Mouse (Mus musculus): ENCODE measurements around the gene Osbp.
"Not testable (repeated sequence)": the region's sequence is repeated elsewhere in the genome, so short reads cannot be mapped to it uniquely, and the experiment has no call there.

The Osbp gene

GRCm38 (mm10) chr19:11965023-11965942, at the start of gene Osbp:
Osbp (plus strand) TSS chr19:11965941.
- in situ Hi-C loops (cut with MboI; ENCODE audit: low pct_unique_long_range_greater_than_20kb in 1 of 2, low sequenced_read_pairs in 2 of 2, unreplicated experiment in 1 of 2), result no loop called here

- in situ Hi-C loops (cut with MboI; ENCODE audit: low pct_unique_long_range_greater_than_20kb in 1 of 2, low sequenced_read_pairs in 2 of 2, unreplicated experiment in 1 of 2), result no loop called here
Observed at GRCm38 (mm10) chr19:11922068-11922467, 43.7 kb upstream of the Osbp start.

GRCm38 (mm10) chr19:11922515-11922914, 43.2 kb upstream of the Osbp start:
- in situ Hi-C loops (cut with MboI; ENCODE audit: low pct_unique_long_range_greater_than_20kb in 1 of 2, low sequenced_read_pairs in 2 of 2, unreplicated experiment in 1 of 2), result not testable (repeated sequence)

GRCm38 (mm10) chr19:11926380-11926779, 39.4 kb upstream of the Osbp start:
- in situ Hi-C loops (cut with MboI; ENCODE audit: low pct_unique_long_range_greater_than_20kb in 1 of 2, low sequenced_read_pairs in 2 of 2, unreplicated experiment in 1 of 2), result loop anchor here (25.0 kb wide), 2 partner anchors 861 to 1314 kb away; partner anchors contain the start of genes Ddb1 (in 1 of the 2), Lpxn (in 1 of the 2), Tkfc (in 1 of the 2) and Zfp91 (in 1 of the 2)

- in situ Hi-C loops (cut with MboI; ENCODE audit: low pct_unique_long_range_greater_than_20kb in 1 of 2, low sequenced_read_pairs in 2 of 2, unreplicated experiment in 1 of 2), result loop anchor here (25.0 kb wide), 2 partner anchors 859 to 1316 kb away; partner anchors contain the start of genes Ddb1 (in 1 of the 2), Lpxn (in 1 of the 2), Tkfc (in 1 of the 2) and Zfp91 (in 1 of the 2)
Observed at GRCm38 (mm10) chr19:11928025-11928748, 37.6 kb upstream of the Osbp start.

GRCm38 (mm10) chr19:11946460-11946859, 19.3 kb upstream of the Osbp start:
- in situ Hi-C loops (cut with MboI; ENCODE audit: low pct_unique_long_range_greater_than_20kb in 1 of 2, low sequenced_read_pairs in 2 of 2, unreplicated experiment in 1 of 2), result loop anchor here (25.0 kb wide), 2 partner anchors 841 to 1334 kb away; partner anchors contain the start of genes Ddb1 (in 1 of the 2), Lpxn (in 1 of the 2), Tkfc (in 1 of the 2) and Zfp91 (in 1 of the 2)

GRCm38 (mm10) chr19:11949878-11950277, 15.9 kb upstream of the Osbp start:
- in situ Hi-C loops (cut with MboI; ENCODE audit: low pct_unique_long_range_greater_than_20kb in 1 of 2, low sequenced_read_pairs in 2 of 2, unreplicated experiment in 1 of 2), result loop anchor here (25.0 kb wide), 2 partner anchors 837 to 1338 kb away; partner anchors contain the start of genes Ddb1 (in 1 of the 2), Lpxn (in 1 of the 2), Tkfc (in 1 of the 2) and Zfp91 (in 1 of the 2)

GRCm38 (mm10) chr19:11950747-11951146, 15.0 kb upstream of the Osbp start:
- in situ Hi-C loops (cut with MboI; ENCODE audit: low pct_unique_long_range_greater_than_20kb in 1 of 2, low sequenced_read_pairs in 2 of 2, unreplicated experiment in 1 of 2), result no loop called here

GRCm38 (mm10) chr19:11954206-11954605, 11.5 kb upstream of the Osbp start:
- in situ Hi-C loops (cut with MboI; ENCODE audit: low pct_unique_long_range_greater_than_20kb in 1 of 2, low sequenced_read_pairs in 2 of 2, unreplicated experiment in 1 of 2), result no loop called here

GRCm38 (mm10) chr19:11956636-11957035, 9.1 kb upstream of the Osbp start:
- in situ Hi-C loops (cut with MboI; ENCODE audit: low pct_unique_long_range_greater_than_20kb in 1 of 2, low sequenced_read_pairs in 2 of 2, unreplicated experiment in 1 of 2), result no loop called here

- in situ Hi-C loops (cut with MboI; ENCODE audit: low pct_unique_long_range_greater_than_20kb in 1 of 2, low sequenced_read_pairs in 2 of 2, unreplicated experiment in 1 of 2), result no loop called here
Observed at GRCm38 (mm10) chr19:11957396-11957795, 8.3 kb upstream of the Osbp start.

- in situ Hi-C loops (cut with MboI; ENCODE audit: low pct_unique_long_range_greater_than_20kb in 1 of 2, low sequenced_read_pairs in 2 of 2, unreplicated experiment in 1 of 2), result no loop called here
Observed at GRCm38 (mm10) chr19:11957846-11958245, 7.9 kb upstream of the Osbp start.

- in situ Hi-C loops (cut with MboI; ENCODE audit: low pct_unique_long_range_greater_than_20kb in 1 of 2, low sequenced_read_pairs in 2 of 2, unreplicated experiment in 1 of 2), result no loop called here
Observed at GRCm38 (mm10) chr19:11964266-11964665, 1.5 kb upstream of the Osbp start.

- in situ Hi-C loops (cut with MboI; ENCODE audit: low pct_unique_long_range_greater_than_20kb in 1 of 2, low sequenced_read_pairs in 2 of 2, unreplicated experiment in 1 of 2), result no loop called here
Observed at GRCm38 (mm10) chr19:11966201-11966636, 478 bp downstream of the Osbp start.

GRCm38 (mm10) chr19:11969155-11970050, 3.7 kb downstream of the Osbp start:
- in situ Hi-C loops (cut with MboI; ENCODE audit: low pct_unique_long_range_greater_than_20kb in 1 of 2, low sequenced_read_pairs in 2 of 2, unreplicated experiment in 1 of 2), result no loop called here

- in situ Hi-C loops (cut with MboI; ENCODE audit: low pct_unique_long_range_greater_than_20kb in 1 of 2, low sequenced_read_pairs in 2 of 2, unreplicated experiment in 1 of 2), result no loop called here
Observed at GRCm38 (mm10) chr19:11973511-11974222, 7.9 kb downstream of the Osbp start.

- in situ Hi-C loops (cut with MboI; ENCODE audit: low pct_unique_long_range_greater_than_20kb in 1 of 2, low sequenced_read_pairs in 2 of 2, unreplicated experiment in 1 of 2), result no loop called here
Observed at GRCm38 (mm10) chr19:11974223-11974540, 8.4 kb downstream of the Osbp start.
